Mouse (Mus musculus) liver, embryonic 14.5 days (tissue): ENCODE results near the gene Wt1.

Source experiments
- CTCF ChIP-seq: IDR thresholded peaks from 2 replicates; pipeline ENCODE4 v1.5.1; 2016; ENCODE audit warnings: antibody characterized with exemption, low read depth, control low read depth
- EP300 ChIP-seq: IDR thresholded peaks from 2 replicates; pipeline ENCODE4 v1.6.1; 2016; ENCODE audit warnings: antibody characterized with exemption, low read depth

- no peak for TF ChIP-seq CTCF
- no peak for TF ChIP-seq EP300
These were observed 12.3 kb upstream of the Wt1 start for GRCm38 (mm10) chr2:105114074-105114473.
